Mouse (Mus musculus) kidney, postnatal 4 days (tissue): Measurements from ENCODE around the gene Pigl.

Experiments
- DNase-seq, 2 experiments: peaks; one replicate each; pipeline ENCODE4 v3.0.0; 2021; ENCODE audit warnings: mixed read lengths in 2 of 2

Pigl gene

DNA sequence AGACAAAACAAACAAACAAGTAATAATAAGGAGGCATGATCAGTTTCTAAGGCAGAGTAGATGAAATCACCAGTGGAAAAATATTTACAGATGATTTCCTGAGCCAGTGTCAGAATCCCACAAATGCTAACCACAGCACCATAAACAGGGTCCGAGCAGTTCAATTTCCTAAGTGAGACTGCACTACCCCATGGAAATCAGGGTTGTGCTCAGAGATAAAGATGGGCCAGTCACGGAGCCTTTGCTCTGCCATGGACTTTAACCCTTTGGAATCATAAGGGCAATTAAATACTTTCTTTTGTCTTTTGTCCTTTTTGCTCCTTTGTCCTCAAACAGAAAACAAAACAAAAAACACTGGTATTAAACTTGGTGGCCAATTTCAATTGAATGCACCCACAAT, 64.0 kb downstream of the Pigl start:
- no peak for DNase-seq

DNA sequence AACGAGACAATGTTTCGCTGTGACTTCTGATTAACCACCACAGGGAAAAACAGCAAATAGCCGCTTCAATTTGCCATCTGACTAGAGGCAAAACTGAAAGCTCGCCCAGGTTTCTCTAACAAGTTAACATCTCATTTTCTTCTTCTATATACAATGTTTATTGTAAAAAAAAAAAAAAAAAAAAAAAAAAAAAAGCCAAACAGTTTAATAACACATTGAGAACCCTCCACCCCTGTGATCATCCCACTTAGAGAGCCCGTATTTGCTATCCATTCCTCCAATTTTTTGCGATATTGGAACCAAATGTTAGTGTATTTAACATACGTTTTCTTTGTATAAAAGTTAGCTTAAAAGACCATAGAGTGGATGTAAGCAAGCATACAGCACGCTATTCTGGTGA, 78.8 kb downstream of the Pigl start:
- DNase-seq: no peak

DNA sequence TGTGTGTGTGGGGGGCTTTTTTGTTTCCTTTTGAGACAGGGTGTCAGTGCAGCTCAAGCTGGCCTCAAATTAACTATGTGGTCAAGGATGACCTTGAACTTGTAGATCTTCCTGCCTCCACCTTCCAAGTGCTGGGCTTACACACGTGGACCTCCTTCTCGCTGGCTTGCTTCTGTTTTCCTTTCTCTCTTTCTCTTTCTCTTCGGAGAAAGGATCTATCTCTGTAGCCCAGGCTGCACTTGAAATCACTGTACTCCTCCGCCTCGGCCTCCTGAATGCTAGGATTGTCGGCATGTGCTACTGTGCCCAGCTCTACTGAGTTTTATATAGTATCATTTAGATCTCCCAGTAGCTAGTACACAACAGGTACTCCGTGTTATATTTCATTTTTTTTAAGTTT, 79.3 kb downstream of the Pigl start:
- no peak for DNase-seq

DNA sequence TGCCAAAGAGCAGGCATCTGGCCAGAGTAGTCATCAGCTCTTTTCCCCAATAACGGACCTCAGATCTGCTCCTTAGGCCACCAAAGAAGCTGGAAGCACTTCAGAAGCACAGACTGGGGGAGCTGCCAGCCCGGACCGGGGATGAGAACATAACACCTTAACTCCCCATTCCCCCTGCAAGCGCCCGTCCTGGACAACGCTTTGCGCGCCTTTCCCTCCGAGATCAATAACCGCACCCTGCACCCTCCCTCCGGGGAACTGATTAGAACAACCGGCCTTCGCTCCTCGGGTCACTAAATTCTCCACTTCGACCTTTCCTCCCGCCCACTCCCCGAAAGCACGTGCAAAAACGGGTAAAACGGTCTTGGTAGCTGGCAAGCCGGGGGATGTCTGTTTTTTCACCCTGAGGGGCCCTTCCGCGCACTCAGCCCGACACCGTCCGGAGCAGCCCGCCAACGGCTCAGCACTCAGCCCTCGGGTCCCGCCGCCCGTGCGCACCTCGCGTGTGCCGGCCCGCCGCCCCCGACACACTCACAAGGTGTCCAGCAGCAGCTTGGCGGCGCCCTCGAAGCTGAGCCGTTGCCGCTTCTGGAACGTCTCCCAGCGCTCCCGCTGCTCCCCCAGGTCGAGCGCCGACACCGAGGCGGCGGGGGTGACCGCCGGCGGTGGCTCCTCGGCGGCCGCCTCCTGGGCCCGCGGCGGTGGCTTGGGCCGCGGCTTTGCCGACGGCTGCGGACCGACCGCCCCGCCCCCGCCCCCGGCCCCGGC, 80.2 kb downstream of the Pigl start:
- DNase-seq: peak; percentile 68 to 78

DNA sequence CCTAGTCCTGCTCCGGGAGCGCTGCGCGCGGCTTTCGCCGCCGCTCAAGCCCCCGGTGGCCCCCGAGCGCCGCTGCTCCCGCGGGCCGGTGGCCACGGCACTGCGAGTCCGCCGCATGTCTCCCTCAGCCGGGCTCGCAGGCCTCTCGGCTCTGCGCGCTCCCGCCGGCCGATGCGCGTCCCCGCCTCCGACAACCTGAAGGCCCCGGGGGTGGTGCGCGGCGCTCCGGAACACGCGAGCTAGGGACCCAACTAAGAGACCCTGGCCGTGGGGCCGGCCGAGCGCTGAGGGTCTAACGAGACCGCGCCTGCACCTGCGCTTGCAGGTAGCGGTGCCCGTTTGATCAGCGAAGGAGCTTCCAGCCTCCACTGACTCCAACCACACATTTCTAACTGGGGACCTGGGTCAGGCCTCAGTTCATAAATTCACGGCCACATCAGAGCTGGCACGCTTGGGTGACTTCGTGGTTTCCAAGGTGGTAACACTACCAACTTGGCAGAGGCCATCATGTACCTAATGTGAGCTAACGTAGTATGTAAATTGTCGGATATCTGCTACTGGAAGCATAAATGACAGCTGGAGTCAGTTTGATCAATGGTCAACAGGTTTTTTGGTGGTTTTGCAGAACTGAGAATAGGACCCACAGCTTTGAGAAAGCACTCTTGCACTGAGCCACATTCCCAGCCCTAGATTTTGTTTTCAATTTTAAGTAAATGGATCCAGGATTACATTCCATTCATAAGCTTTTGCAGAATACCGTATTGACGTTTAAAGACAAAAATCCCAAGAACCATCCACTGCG, 81.0 kb downstream of the Pigl start, which contains the start of gene Cenpv:
Cenpv (minus strand) TSS at position 173 of the 802 bp plus-strand sequence.
- DNase-seq: peak; percentile 83 to 89

DNA sequence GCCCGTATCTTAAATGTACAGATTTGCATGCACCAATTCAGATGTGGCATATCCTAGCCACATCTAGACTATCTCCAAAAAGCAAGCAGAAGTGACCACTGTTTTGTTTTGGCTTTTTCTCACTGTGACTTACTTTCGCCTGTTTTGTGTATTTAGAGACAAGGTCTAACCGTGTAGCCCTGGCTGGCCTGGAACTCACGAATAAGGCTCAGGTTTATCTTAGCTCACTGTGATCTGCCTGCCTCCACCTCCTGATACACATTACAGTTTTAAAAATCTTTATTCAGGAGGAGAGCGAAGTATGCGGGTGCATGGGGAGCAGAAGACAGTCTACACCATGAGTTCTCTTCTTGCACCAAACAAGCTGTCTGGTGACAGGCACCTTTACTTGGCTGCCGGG, 81.9 kb downstream of the Pigl start:
- no peak for DNase-seq

DNA sequence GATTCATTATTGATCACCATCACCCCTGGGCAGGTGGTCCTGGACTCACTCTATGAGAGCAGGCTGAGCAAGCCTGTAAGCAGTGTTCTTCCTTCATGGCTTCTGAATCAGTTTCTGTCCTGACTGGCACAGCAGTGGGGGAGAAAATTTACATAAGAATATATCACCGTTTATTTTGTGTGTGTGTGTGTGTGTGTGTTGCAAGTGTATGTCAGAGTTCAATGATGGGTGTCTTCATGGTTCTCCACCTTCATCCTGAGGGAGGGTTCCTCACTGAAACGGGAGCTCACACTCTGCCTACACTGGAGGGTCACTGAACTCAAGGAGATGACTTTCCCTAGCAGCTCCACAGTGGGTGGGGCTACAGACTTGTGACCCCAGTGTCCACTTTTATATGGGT, 82.7 kb downstream of the Pigl start:
- DNase-seq: no peak

DNA sequence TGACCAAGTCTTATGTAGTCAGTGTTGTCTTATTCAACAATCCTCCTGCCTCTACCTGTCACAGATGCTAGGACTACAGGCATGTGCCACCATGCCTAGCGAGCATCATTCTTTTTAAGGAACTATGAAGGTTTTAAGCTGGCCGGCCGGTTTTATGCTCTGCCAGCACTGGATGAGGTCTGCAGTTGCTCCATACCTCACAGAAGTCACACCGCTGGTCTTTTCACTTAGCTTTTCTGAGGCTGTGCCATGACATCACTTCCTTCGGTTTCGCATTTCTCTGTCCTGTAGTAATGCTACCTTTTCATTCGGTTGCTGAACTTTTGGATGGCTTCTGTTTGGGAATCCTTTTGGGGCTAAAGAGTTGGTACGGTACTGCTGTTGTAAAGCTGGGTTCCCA, 83.3 kb downstream of the Pigl start:
- no peak for DNase-seq

DNA sequence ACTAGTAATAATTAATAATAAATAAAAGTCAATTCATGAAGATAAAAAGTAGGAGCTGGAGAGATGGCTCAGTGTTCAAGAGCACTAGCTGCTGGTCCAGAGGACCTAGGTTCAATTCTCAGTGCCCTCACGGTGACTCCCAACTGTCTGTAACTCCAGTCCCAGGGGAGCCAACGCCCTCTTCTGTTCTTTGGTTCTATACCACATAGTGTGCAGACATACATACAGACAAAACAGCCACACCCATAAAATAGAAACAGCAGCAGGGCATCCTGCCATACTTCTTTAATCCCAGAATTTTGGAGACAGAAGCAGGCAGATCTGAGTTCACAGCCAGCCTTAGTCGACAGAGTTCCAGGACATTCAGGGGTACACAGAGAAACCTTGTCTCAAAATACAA, 85.7 kb downstream of the Pigl start:
- DNase-seq: no peak

DNA sequence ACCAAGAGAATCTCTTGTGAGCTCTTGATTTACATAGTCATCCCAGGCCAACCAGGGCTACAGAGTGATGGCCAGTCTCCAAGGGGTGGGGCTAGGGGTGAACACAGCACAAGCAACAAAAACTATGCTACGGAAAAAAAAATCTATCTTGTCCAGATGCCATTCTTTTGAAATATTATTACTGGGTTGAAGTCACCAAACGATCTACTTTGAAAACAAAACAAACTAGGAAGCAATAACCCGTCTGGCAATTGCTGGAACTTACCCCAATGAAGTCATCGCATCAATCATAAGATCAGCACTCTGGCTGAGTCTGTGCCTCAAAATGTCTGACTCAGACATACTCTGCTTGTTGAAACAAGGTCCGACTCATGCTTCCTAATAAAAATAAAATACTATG, 91.5 kb downstream of the Pigl start:
- peak; percentile 76 to 83 for DNase-seq

DNA sequence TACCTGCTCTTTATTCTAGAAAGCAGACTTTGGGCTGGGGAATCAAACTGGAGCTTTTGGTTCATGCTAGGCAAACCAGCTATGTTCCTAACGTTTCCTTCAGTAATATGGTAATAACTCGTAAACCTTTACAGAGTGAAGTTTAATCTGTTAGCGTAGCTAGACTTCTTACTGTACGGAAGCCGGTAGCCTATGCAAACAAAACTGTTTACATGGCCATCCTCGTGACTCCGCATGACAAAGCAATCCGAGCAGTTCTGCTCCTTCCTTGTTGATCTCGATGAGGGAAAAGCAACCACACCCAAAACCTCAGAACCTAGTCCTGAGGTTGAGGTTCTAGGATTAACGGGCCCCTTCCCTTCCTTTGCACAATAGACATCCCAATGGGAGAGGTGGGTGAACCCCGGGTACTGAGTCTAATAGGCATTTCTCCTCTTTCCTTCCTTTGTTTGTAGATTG, 92.0 kb downstream of the Pigl start:
- DNase-seq: peak; percentile 54 to 70

DNA sequence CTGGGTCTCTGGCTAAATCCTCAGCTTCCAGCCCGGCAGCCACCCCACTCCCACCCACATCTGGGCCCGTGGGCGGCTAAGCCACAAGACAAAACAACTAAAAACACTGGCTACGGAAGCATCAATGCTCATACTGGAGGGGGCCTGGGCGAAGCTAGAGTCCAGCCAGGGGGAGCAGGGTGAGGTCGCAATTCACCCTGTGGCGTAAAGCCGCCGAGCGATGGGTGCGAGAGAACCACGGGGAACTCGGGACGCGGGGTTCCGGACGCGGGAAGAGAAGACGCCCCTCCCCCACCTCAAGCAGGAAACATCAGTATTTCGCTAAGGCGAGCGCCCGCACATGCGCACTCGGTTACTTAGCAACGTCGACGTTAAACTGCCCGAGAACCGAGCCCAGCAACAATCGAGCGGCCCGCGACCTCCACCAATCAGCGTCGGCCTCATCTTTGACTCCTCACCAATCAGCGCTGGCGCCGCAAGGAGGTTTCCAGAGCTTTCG, 92.5 kb downstream of the Pigl start, which contains the start of gene Ubb:
Ubb (plus strand) TSS at position 445 of the 499 bp plus-strand sequence.
- peak; percentile 99 to 100 for DNase-seq

DNA sequence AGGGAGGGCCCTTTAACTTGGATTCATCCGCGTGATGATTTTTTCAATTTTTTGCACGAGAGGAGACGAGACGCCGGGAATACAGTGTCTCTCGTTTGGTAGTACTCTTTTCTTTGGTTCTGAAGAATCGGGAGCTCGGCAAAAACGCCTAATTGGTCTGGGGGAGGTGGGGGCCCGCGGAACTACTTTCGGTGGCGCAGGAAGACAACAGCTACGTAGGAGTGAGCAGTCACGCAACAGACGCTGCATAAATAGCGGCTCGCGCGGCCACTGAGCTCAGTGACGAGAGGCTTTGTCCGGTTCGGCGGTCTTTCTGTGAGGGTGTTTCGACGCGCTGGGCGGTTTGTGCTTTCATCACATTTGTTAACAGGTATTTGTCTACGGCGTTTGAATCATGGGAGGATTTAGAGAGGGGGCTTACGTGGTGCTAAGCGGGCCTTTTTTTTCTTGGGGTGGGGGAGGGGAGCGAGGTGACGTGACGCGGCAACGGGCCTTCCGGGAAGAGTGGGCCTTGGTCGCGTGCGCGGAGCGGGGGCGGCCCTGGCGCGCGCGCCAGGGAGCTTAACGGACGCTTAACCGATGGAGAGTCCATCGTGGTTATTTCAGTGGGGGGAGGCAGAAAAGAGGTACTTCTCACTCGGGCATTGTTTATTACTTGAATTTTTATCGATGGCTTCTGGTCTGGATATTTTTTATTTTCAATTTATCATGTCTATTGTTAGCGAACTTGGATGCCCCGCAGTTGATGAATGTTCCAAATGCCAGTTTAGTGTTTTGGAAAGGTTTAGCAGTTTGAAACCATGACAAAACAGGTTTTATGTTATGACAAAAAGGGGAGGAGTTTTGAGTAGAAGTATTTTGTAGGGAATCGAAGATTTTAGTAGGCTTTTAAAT, 93.2 kb downstream of the Pigl start:
- DNase-seq: peak; percentile 95 to 97

DNA sequence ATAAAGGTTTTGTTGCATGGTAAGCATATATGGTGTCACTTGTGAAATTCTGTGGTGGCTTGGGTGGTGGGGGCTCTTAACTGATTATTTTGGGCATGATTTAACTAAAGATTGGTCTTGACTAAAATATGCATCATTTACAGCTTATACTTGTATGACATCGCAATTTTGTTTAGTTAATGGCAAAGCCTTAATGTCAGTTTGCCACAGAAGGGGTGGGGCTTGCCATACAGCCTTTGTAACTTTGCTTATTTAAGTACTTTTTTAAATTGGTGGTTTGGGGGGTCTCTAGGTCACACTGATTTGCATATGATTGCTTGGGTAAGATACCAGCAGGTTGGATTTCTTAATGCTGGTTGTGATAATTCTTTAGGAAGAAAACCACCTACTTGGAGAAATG, 94.9 kb downstream of the Pigl start:
- DNase-seq: no peak

DNA sequence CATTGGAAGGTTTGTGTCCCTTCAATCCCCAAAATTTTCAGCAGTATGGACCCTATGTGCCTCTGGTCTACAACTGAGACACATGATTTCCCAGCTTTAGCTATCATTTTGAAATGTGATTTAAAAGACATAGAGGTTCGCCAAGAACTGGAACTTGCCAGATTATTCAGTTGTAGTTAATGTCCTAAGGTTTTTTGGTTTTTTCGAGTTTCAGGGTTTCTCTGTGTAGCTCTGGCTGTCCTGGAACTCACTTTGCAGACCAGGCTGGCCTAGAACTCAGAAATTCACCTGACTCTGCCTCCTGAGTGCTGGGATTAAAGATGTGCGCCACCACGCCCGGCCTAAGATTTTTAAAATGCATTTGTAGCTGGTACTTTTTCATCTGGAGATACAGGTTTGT, 95.4 kb downstream of the Pigl start:
- no peak for DNase-seq

DNA sequence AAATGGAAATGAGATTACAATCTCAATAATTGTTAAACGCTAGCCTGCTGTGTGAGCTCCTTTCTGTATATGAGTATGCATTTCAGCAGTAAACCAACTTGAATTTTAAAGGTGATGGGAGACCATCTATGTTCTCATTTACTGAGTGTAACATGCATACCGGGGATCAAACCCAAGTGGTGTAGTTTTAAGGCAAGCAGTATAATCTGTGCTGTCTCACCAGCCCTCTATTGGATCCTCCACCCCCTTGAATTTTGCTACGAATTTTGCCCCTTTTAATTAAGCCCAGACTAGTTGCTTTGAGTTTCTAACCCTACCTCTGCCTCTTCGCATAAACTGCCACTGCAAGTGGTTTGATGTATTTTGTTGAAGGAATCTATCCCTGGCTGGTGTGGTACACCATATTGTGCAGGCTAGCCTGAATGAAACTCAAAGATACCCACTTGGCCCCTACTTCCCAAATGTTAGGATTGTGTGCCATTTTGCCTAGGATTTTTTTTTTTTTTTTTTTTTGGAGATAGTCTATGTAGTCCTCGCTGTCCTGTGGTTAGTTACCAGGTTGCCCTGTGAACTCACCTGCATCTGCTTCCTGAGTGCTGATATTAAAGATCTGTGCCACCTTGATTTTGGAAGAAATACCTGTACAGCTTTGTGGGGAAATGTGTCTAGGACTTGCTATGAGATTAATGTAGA, 96.0 kb downstream of the Pigl start:
- DNase-seq: no peak

DNA sequence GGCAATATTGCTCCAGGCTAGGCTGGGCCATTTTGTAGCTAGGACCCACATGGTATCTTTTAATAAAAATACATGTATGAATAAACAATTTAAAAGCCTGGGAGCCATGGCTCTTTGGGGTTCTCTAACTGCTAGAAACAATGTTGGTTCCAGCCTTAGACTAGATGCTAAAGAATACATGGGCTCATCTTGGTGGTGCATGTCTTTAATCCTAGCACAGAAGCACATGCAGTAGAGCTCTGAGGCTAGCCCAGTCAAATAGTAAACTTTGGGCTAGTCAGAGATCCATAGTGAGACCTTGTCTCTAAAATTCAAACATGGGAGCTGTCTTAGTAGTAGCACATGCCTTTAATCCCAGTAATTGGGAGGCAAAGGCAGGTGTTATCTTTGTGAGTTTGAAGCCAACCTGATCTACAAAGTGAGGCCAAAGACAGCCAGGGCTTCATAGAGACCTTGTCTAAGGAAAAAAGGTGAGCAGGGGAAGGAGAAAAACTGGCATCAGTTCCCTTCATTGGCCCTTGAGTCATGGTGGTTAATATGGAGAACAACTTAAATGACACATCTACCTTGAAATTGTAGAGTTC, 96.8 kb downstream of the Pigl start:
- no peak for DNase-seq

DNA sequence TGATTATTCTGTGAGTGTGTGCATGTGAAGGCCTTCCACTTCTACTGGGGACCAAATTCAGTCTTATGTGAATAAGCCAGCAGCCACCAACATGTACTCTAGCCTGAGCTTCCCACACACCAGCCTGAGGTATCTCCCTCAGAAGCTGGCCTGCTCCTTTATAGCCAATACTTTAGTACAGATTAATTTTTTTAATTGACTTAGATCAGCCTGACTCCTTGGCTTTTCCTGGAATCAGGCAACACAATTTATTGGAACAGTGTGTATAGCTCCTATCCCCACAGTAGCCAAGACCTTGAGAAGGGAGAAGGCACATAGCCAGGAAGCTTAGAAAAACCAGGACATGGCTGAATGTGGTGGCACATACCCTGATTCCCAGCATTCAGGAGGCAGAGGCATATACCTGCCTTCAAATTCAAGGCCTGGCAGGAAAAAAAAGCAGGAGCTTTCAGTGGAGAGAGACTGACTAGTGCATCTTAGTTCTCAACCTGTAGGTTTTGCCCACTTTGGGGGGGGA, 97.7 kb downstream of the Pigl start:
- DNase-seq: no peak

DNA sequence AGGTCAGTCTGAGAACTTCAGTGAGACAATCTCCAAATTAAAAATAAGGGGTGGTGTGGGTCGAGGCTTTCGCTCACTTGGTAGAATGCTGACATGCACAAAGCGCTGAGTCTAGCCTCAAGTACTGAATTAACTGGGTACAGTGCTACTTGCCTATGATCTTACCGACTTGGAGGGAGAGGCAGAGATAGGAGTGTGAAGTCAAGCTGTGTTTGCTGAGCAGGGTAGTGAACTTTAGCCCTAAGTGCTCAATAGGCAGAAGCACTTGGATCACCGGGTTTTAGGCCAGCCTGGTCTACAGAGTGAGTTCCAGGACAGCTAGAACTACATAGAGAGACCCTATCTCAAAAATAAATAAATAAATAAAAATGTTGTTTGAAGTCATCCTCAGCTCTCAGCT, 98.9 kb downstream of the Pigl start:
- DNase-seq: no peak

DNA sequence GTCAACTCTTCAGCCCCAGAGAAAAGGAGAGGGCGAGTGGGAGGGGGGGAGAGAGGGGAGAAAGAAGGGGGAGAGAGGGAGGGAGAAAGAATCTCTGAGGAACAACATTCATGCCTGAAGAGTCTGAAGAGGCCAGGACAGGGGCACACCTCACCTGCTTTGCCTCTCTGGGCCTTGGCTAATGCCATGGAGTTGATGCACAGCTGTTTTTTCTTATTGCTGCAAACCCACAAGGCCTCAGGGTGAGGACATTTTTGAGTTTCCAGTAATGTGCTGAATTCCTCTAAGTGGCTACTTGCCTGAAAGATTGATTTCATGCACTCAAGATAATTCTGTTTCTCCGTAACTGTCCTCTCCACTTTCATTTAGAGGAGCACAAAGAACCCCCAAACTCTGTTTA, 99.9 kb downstream of the Pigl start:
- no peak for DNase-seq

DNA sequence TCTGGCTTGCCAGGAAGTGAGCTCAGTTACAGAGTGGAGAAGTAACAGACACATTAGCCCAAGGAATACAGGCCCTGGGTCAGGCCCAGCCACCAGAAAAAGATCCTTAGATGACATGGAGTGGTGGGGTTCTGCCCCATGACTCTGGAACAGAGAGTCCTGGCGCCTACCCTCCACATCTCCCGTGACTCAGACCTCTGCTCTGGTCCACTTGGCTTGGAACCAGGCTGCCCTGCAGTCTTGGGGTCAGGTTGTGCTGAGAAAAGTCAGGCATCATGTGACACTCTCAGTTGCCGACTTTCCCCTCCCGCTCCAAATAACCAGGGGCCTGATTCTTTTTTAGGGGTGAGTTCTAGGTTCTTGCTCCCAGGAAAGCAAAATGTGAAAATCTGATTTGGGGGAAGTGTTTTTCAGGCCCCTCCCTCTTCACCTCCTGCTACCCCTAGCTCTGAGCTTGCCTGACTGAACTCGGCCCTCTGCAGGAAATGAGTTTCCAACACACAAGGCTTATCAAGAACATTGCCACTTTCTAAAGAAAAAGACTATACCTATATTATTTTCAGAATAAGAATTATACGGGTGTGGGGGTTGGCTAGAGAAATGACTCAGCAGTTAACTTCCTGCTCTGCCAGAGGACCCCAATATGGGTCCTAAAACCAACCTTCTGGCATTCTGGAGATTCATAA, 100.8 kb downstream of the Pigl start:
- DNase-seq: peak; percentile 52 to 70
